Mouse (Mus musculus) neural tube, embryonic 10.5 days (tissue): Measurements from ENCODE around the gene Klhdc7a.

ENCODE experiments used
- DNase-seq: peaks from one replicate; pipeline ENCODE4 v3.0.0-alpha.2; 2017; ENCODE audit warnings: low spot score; ENCODE audit errors: extremely low spot score

Klhdc7a gene

GRCm38 (mm10) chr4:139960724-139961315 lies 7.0 kb downstream of the Klhdc7a start:
- no peak for DNase-seq

GRCm38 (mm10) chr4:139960086-139960713 lies 7.6 kb downstream of the Klhdc7a start:
- no peak for DNase-seq

GRCm38 (mm10) chr4:139959188-139959587 lies 8.6 kb downstream of the Klhdc7a start:
- no peak for DNase-seq

- no peak for DNase-seq
These were observed 16.8 kb downstream of the Klhdc7a start for GRCm38 (mm10) chr4:139950876-139951485.

GRCm38 (mm10) chr4:139950431-139950848 lies 17.4 kb downstream of the Klhdc7a start:
- DNase-seq, result peak; percentile 40

GRCm38 (mm10) chr4:139948591-139948990 lies 19.2 kb downstream of the Klhdc7a start:
- peak; percentile 29 for DNase-seq

- DNase-seq, result no peak
These were observed 20.5 kb downstream of the Klhdc7a start for GRCm38 (mm10) chr4:139947341-139947740.

- DNase-seq, result no peak
These were observed 26.0 kb downstream of the Klhdc7a start for GRCm38 (mm10) chr4:139941831-139942230.

GRCm38 (mm10) chr4:139935557-139935956 lies 32.3 kb downstream of the Klhdc7a start:
- DNase-seq, result no peak

- no peak for DNase-seq
These were observed 34.6 kb downstream of the Klhdc7a start for GRCm38 (mm10) chr4:139932970-139933801.

- DNase-seq, result no peak
These were observed 35.9 kb downstream of the Klhdc7a start for GRCm38 (mm10) chr4:139931790-139932510.

GRCm38 (mm10) chr4:139930885-139931284 lies 36.9 kb downstream of the Klhdc7a start:
- no peak for DNase-seq

GRCm38 (mm10) chr4:139926161-139926561 lies 41.7 kb downstream of the Klhdc7a start:
- peak; percentile 40 for DNase-seq

GRCm38 (mm10) chr4:139925275-139926160 lies 42.3 kb downstream of the Klhdc7a start:
- peak; percentile 43 for DNase-seq

GRCm38 (mm10) chr4:139916731-139917130 lies 51.1 kb downstream of the Klhdc7a start:
- DNase-seq, result no peak
